Mouse (Mus musculus) forebrain, postnatal 0 days (tissue): Measurements from ENCODE around the gene Tbc1d14. TPM values are rescaled to one million over a fixed set of nuclear protein-coding genes. Genes with fewer than 3 reads are reported as not detected.

Experiments
- ATAC-seq: fragments of 200-750 bp; cut with Nextera tagmentation; 2 replicates; pipeline ENCODE4 v1.8.0; 2017; ENCODE audit warnings: mild to moderate bottlenecking, moderate library complexity
- DNase-seq: peaks from one replicate; pipeline ENCODE4 v3.0.0-alpha.2; 2015
- H3K27ac ChIP-seq: fragments of 300-500 bp; sonication (generic); 2 replicates; pipeline ENCODE4 v1.5.1; 2014; ENCODE audit warnings: low read depth, mild to moderate bottlenecking, antibody characterized with exemption, low read length, moderate library complexity, mixed read lengths
- H3K27me3 ChIP-seq: fragments of 300-500 bp; sonication (generic); 2 replicates; pipeline ENCODE4 v1.6.1; 2014; ENCODE audit warnings: mild to moderate bottlenecking, low read length, mixed read lengths; ENCODE audit not compliant: insufficient read depth
- H3K36me3 ChIP-seq: fragments of 300-500 bp; sonication (generic); 2 replicates; pipeline ENCODE4 v1.6.1; 2014; ENCODE audit warnings: mild to moderate bottlenecking, moderate library complexity; ENCODE audit not compliant: insufficient read depth
- H3K4me1 ChIP-seq: fragments of 300-500 bp; sonication (generic); 2 replicates; pipeline ENCODE4 v1.6.1; 2014; ENCODE audit warnings: antibody characterized with exemption; ENCODE audit not compliant: insufficient read depth
- H3K4me2 ChIP-seq: fragments of 300-500 bp; sonication (generic); 2 replicates; pipeline ENCODE4 v1.6.1; 2014; ENCODE audit warnings: low read depth, mild to moderate bottlenecking, moderate library complexity
- H3K4me3 ChIP-seq: fragments of 300-500 bp; sonication (generic); 2 replicates; pipeline ENCODE4 v1.5.1; 2014; ENCODE audit warnings: low read depth, low read length, mixed read lengths
- H3K9ac ChIP-seq: fragments of 300-500 bp; sonication (generic); 2 replicates; pipeline ENCODE4 v1.6.1; 2014; ENCODE audit warnings: mild to moderate bottlenecking
- H3K9me3 ChIP-seq: fragments of 300-500 bp; sonication (generic); 2 replicates; pipeline ENCODE4 v1.6.1; 2016; ENCODE audit warnings: low read length
- CTCF ChIP-seq: sonication (generic); IDR thresholded peaks from 2 replicates; pipeline ENCODE4 v1.5.1; 2016; ENCODE audit warnings: antibody characterized with exemption, control low read depth, low read depth
- WGBS: fragments of 180-500 bp; shearing (Covaris S2); extraction: QIAGEN DNeasy Blood & Tissue Kit; methylation state at CpG from one replicate; pipeline ENCODE4 v1.1.7; 2014; 5-methylcytosine and 5-hydroxymethylcytosine counted together
- polyA plus RNA-seq: library from polyadenylated mRNA; unstranded; fragments of >200 nt; fragmentation: Nextera tagmentation; extraction: Ambion mirVana; gene quantifications from 2 replicates; pipeline ENCODE4 v1.2.1, GENCODE M21; 2015
- total RNA-seq: library from RNA; depleted of rRNA; stranded (reverse); fragments of >200 nt; gene quantifications from 2 replicates; pipeline ENCODE4 v1.2.3, GENCODE M21; 2014

The Tbc1d14 gene
- total and polyA plus RNA-seq, 2 experiments from 2014 or later, result 29.0 to 74.1 TPM

DNA sequence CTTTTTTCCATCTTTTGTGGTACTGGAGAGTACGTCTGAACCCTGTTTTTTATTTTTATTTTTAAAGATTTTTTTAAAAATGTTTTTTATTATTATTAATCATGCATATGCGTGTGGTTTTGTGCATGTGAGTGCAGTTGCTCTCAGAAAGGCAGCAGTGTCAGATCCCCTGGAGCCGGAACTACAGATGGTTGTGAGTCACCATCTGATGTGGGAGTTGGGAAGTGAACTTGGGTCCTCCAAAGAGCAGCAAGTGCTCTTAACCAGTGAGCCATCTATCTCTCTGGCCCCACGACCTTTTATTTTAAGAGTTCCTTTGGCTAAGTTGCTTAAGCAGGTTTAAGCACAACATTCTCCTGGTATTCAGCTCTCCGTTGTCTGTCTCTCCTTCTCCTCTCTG, 3.1 kb upstream of the Tbc1d14 start:
- H3K9ac ChIP-seq, result no peak overlapping the region
- DNase-seq (no peak), ATAC-seq (no peak)
- H3K4me1 ChIP-seq, result no peaks in the 10 kb centered on the region
- no peak overlapping the region for H3K27ac ChIP-seq
- no peaks in the 10 kb centered on the region for H3K9me3 ChIP-seq
- peaks cover 19% of the 10 kb centered on the region for H3K36me3 ChIP-seq
- no peak for TF ChIP-seq CTCF
- WGBS, result 73% methylated on average over 5 of the region's 5 CpGs
- no peak overlapping the region for H3K4me3 ChIP-seq
- H3K27me3 ChIP-seq, result no peaks in the 10 kb centered on the region
- H3K4me2 ChIP-seq, result no peak overlapping the region

DNA sequence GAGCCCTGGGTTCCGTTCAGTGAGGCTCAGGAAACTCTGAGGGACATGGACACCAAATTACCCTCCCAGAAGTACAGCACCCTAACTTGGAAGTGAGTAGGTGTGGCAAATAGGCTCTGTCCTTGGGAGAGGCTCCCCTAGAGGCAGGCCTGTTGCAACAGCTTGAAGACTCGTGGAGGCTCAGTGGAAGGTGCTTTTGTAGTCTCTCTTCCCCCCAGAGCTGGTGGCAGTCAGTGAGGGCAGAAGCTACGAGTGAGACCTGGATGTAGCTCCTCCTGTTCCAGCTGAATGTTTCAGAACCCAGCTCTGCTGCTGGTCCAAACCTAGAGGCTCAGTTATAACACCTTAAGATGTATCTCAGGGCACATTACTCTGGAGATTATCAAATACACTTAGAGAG, 2.0 kb upstream of the Tbc1d14 start:
- Histone ChIP-seq H3K9me3 (no peaks in the 10 kb centered on the region), H3K4me1 (no peaks in the 10 kb centered on the region), H3K27me3 (no peaks in the 10 kb centered on the region), H3K36me3 (peaks cover 19% of the 10 kb centered on the region), H3K4me3 (no peak overlapping the region), H3K4me2 (no peak overlapping the region), H3K9ac (no peak overlapping the region), H3K27ac (no peak overlapping the region)
- no peak for DNase-seq
- TF ChIP-seq CTCF, result peak; percentile 20; the same call in 1 of the 2 replicates
- 31% methylated on average over 3 of the region's 3 CpGs for WGBS
- no peak for ATAC-seq

DNA sequence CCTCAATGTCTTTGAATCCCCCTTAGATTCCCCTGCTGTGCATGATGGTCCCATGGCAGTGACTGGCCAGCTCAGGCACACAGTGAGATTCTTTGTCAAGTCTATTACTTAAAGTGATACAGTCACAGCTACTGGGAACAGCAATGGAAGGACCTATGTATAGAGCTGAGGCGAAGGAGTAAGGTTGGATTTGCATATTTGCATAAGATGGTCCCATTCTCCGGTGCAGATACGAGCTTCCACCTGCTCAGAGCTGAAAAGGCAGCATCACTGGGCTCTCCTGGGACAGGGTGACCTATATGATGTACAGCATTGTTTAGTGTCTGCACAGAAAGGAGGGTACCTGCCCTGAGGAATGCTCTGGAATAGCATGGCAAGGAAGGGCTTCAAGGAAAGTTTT, 1.3 kb upstream of the Tbc1d14 start:
- no peak overlapping the region for H3K4me3 ChIP-seq
- no peak for DNase-seq
- no peak overlapping the region for H3K27ac ChIP-seq
- no peaks in the 10 kb centered on the region for H3K9me3 ChIP-seq
- H3K36me3 ChIP-seq, result peaks cover 12% of the 10 kb centered on the region
- no peak for TF ChIP-seq CTCF
- no peaks in the 10 kb centered on the region for H3K4me1 ChIP-seq
- no peaks in the 10 kb centered on the region for H3K27me3 ChIP-seq
- ATAC-seq, result no peak
- no peak overlapping the region for H3K4me2 ChIP-seq
- WGBS, result 80% methylated on average over 3 of the region's 3 CpGs
- no peak overlapping the region for H3K9ac ChIP-seq

DNA sequence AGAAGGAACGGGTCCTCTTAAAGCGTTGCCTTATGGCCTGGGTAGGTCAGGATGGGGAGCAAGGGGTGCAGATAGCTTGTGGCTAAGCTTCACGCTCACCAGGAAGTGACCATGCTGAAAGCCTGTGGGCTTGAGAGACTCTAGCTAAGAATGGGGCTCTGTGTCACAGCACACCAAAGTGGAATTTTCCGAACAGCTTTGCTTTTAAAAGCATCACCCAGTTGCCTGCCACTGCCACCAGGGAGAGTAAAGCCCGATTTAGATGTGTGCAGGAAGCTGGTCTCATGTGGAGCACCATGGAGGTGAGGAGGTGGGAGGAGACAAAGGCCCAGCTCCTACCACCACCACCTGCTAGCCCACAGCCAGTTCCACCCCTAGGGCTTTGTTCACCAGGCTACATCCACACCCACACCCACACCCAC, 2.6 kb downstream of the Tbc1d14 start:
- TF ChIP-seq CTCF, result no peak
- Histone ChIP-seq H3K36me3 (no peaks in the 10 kb centered on the region), H3K4me3 (no peak overlapping the region), H3K4me2 (no peak overlapping the region), H3K27ac (no peak overlapping the region), H3K27me3 (no peaks in the 10 kb centered on the region), H3K4me1 (no peaks in the 10 kb centered on the region), H3K9me3 (no peaks in the 10 kb centered on the region), H3K9ac (no peak overlapping the region)
- ATAC-seq (no peak), DNase-seq (no peak)
- 73% methylated on average over 5 of the region's 5 CpGs for WGBS

GRCm38 (mm10) chr5:36584299-36584698, 8.8 kb downstream of the Tbc1d14 start:
- H3K27me3 ChIP-seq, result no peaks in the 10 kb centered on the region
- DNase-seq (no peak), ATAC-seq (no peak)
- TF ChIP-seq CTCF, result peak; percentile 25; the same call in 1 of the 2 replicates
- no peak overlapping the region for H3K4me2 ChIP-seq
- H3K9ac ChIP-seq, result no peak overlapping the region
- WGBS, result 67% methylated on average over 6 of the region's 6 CpGs
- no peaks in the 10 kb centered on the region for H3K36me3 ChIP-seq
- H3K9me3 ChIP-seq, result no peaks in the 10 kb centered on the region
- no peak overlapping the region for H3K4me3 ChIP-seq
- H3K27ac ChIP-seq, result no peak overlapping the region
- 0 out of 2 replicates have a peak, but pooled peaks cover 8% of the 10 kb centered on the region for H3K4me1 ChIP-seq

DNA sequence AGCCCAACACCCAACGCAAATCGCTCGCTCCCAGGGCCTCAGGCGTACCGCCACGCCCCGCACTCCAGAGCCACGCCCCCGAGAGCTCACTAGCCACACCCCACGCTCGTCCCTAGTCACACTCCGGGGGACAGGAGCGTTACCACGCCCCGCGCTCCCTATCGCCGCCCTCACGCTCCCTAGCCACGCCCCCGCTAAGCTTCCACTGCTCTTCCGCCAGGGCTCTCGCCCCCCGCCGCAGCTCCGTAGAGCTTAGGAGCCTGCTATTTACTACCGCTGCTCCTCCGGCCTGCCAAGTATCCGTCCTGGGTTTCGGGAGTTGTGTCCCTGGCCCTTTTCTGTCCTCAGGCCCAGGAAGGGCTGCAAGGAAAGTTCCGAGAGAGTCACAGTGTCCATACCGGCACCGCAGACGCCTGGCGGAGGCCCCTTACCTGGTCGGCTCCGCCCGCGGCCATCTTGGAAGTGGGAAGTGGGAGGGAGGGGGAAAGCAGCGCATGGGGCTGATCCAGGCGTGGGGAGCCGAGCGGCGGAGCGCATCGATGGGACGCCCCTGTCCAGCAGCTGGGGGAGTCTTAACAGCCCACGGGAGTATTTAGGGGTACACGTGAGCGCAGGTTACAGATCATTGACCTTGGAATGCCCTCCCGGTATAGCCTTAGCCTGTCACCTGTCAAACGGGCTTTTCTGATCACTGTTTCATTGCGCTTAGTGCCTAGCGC, 11.0 kb downstream of the Tbc1d14 start:
- WGBS, result 4% methylated on average over 54 of the region's 54 CpGs

GRCm38 (mm10) chr5:36581259-36581923, 11.7 kb downstream of the Tbc1d14 start:
- H3K36me3 ChIP-seq, result no peaks in the 10 kb centered on the region
- H3K9me3 ChIP-seq, result no peaks in the 10 kb centered on the region
- peak overlapping the region; percentile 85 for H3K9ac ChIP-seq
- no peak for ATAC-seq
- no peak for TF ChIP-seq CTCF
- no peak for DNase-seq
- WGBS, result 2% methylated on average over 40 of the region's 40 CpGs
- H3K4me3 ChIP-seq, result peak overlapping the region; percentile 89
- 0 out of 2 replicates have a peak, but pooled peaks cover 8% of the 10 kb centered on the region for H3K4me1 ChIP-seq
- no peaks in the 10 kb centered on the region for H3K27me3 ChIP-seq
- H3K27ac ChIP-seq, result peak overlapping the region; percentile 91
- H3K4me2 ChIP-seq, result peak overlapping the region; percentile 97

More for the DNA sequence above, 11.0 kb downstream of the Tbc1d14 start:
- 0 out of 2 replicates have a peak, but pooled peaks cover 8% of the 10 kb centered on the region for H3K4me1 ChIP-seq
- no peaks in the 10 kb centered on the region for H3K9me3 ChIP-seq
- H3K27me3 ChIP-seq, result no peaks in the 10 kb centered on the region
- ATAC-seq (peak; percentile 98), DNase-seq (peak; percentile 99)
- TF ChIP-seq CTCF, result peak; percentile 40
- peak overlapping the region; percentile 97 for H3K4me2 ChIP-seq
- H3K27ac ChIP-seq, result peak overlapping the region; percentile 91
- peak overlapping the region; percentile 89 for H3K4me3 ChIP-seq
- H3K9ac ChIP-seq, result peak overlapping the region; percentile 85
- H3K36me3 ChIP-seq, result no peaks in the 10 kb centered on the region
